Mouse (Mus musculus) forebrain, embryonic 11.5 days (tissue): ENCODE measurements at regions not wholly inside any gene's neighbourhood (a gene's known extent, or its start where the extent isn't known, plus 50 kb on each side); places are given as distances from the start of the nearest gene placed in this dataset.

Source experiments
- ATAC-seq: fragments of 200-750 bp; cut with Nextera tagmentation; replicated peaks from 2 replicates; pipeline ENCODE4 v1.8.0; 2017; ENCODE audit warnings: moderate TSS enrichment; ENCODE audit not compliant: low FRiP score
- DNase-seq: peaks from one replicate; pipeline ENCODE4 v3.0.0-alpha.2; 2017; ENCODE audit warnings: low spot score
- H3K27ac ChIP-seq: fragments of 300-500 bp; sonication (generic); 2 replicates; pipeline ENCODE4 v1.5.1; 2014; ENCODE audit warnings: low read depth, low read length
- H3K27me3 ChIP-seq: fragments of 300-500 bp; sonication (generic); 2 replicates; pipeline ENCODE4 v1.6.1; 2014; ENCODE audit warnings: mild to moderate bottlenecking, low read length, mixed read lengths; ENCODE audit not compliant: control insufficient read depth, insufficient read depth
- H3K36me3 ChIP-seq: fragments of 300-500 bp; sonication (generic); 2 replicates; pipeline ENCODE4 v1.6.1; 2014; ENCODE audit warnings: mild to moderate bottlenecking, low read length, moderate library complexity, mixed read lengths; ENCODE audit not compliant: control insufficient read depth, insufficient read depth
- H3K4me1 ChIP-seq: fragments of 300-500 bp; sonication (generic); replicated peaks from 2 replicates; pipeline ENCODE4 v1.6.1; 2014; ENCODE audit warnings: low read length, mixed read lengths; ENCODE audit not compliant: control insufficient read depth, insufficient read depth
- H3K4me2 ChIP-seq: fragments of 300-500 bp; sonication (generic); 2 replicates; pipeline ENCODE4 v1.6.1; 2014; ENCODE audit warnings: low read depth, mild to moderate bottlenecking, low read length, moderate library complexity, mixed read lengths; ENCODE audit not compliant: severe bottlenecking
- H3K4me3 ChIP-seq: fragments of 300-500 bp; sonication (generic); 2 replicates; pipeline ENCODE4 v1.5.1; 2014; ENCODE audit warnings: low read depth, low read length
- H3K9ac ChIP-seq: fragments of 300-500 bp; sonication (generic); 2 replicates; pipeline ENCODE4 v1.6.1; 2014; ENCODE audit warnings: low read length
- H3K9me3 ChIP-seq: fragments of 300-500 bp; sonication (generic); 2 replicates; pipeline ENCODE4 v1.6.1; 2016; ENCODE audit warnings: low read length, mixed read lengths; ENCODE audit not compliant: control insufficient read depth
- WGBS: fragments of 180-500 bp; shearing (Covaris S2); extraction: QIAGEN DNeasy Blood & Tissue Kit; methylation state at CpG from one replicate; pipeline ENCODE4 v1.1.7; 2014; 5-methylcytosine and 5-hydroxymethylcytosine counted together

GRCm38 (mm10) chrX:16421159-16421558, 101.5 kb upstream of the Cypt1 start:
- no peak for ATAC-seq
- H3K4me2 ChIP-seq: no peak overlapping the region
- H3K9me3 ChIP-seq: no peaks in the 10 kb centered on the region
- no peaks in the 10 kb centered on the region for H3K27me3 ChIP-seq
- H3K4me1 ChIP-seq: no peaks in the 10 kb centered on the region
- no peak overlapping the region for H3K27ac ChIP-seq
- no peak for DNase-seq
- no peak overlapping the region for H3K9ac ChIP-seq
- no peak overlapping the region for H3K4me3 ChIP-seq
- no peaks in the 10 kb centered on the region for H3K36me3 ChIP-seq

- H3K36me3 ChIP-seq: no peaks in the 10 kb centered on the region
- H3K9ac ChIP-seq: no peak overlapping the region
- no peaks in the 10 kb centered on the region for H3K9me3 ChIP-seq
- no peak overlapping the region for H3K27ac ChIP-seq
- no peaks in the 10 kb centered on the region for H3K27me3 ChIP-seq
- ATAC-seq (no peak), DNase-seq (no peak)
- no peaks in the 10 kb centered on the region for H3K4me1 ChIP-seq
- H3K4me2 ChIP-seq: no peak overlapping the region
- H3K4me3 ChIP-seq: no peak overlapping the region
Observed at GRCm38 (mm10) chrX:16421663-16422062, 101.0 kb upstream of the Cypt1 start.

- no peaks in the 10 kb centered on the region for H3K27me3 ChIP-seq
- DNase-seq: no peak
- H3K36me3 ChIP-seq: no peaks in the 10 kb centered on the region
- no peaks in the 10 kb centered on the region for H3K4me1 ChIP-seq
- 86% methylated on average over 1 of the region's 1 CpGs for WGBS
- no peaks in the 10 kb centered on the region for H3K9me3 ChIP-seq
- H3K4me2 ChIP-seq: no peak overlapping the region
- no peak overlapping the region for H3K9ac ChIP-seq
- H3K4me3 ChIP-seq: no peak overlapping the region
- ATAC-seq: no peak
- no peak overlapping the region for H3K27ac ChIP-seq
Observed at GRCm38 (mm10) chrX:16438088-16438487, 84.6 kb upstream of the Cypt1 start.

GRCm38 (mm10) chrX:16450496-16451078, 72.1 kb upstream of the Cypt1 start:
- Histone ChIP-seq H3K27me3 (no peaks in the 10 kb centered on the region), H3K9ac (no peak overlapping the region), H3K4me1 (no peaks in the 10 kb centered on the region), H3K9me3 (no peaks in the 10 kb centered on the region), H3K27ac (no peak overlapping the region), H3K36me3 (no peaks in the 10 kb centered on the region), H3K4me3 (no peak overlapping the region), H3K4me2 (no peak overlapping the region)
- DNase-seq: peak; percentile 48
- WGBS: 2% methylated on average over 2 of the region's 2 CpGs
- peak; percentile 64; the same call in 1 of the 2 replicates for ATAC-seq
